Mouse (Mus musculus) ES-E14 (cell line): ENCODE measurements around the gene Fbxw4.

Experiments
- CHD2 ChIP-seq: IDR thresholded peaks from 2 replicates; pipeline ENCODE4 v1.6.1; 2014; ENCODE audit warnings: mild to moderate bottlenecking, low read depth, low read length, inconsistent platforms
- HCFC1 ChIP-seq: IDR thresholded peaks from 2 replicates; pipeline ENCODE4 v1.6.1; 2012; ENCODE audit warnings: low read length, inconsistent platforms, borderline replicate concordance; ENCODE audit not compliant: insufficient read depth
- MAFK ChIP-seq: IDR thresholded peaks from 2 replicates; pipeline ENCODE4 v1.6.1; 2014; ENCODE audit warnings: mild to moderate bottlenecking, low read depth, low read length, inconsistent platforms; ENCODE audit not compliant: insufficient read depth
- ZC3H11A ChIP-seq: IDR thresholded peaks from 2 replicates; pipeline ENCODE4 v1.6.1; 2012; ENCODE audit warnings: low read depth, mild to moderate bottlenecking, inconsistent platforms, low read length, borderline replicate concordance
- ZNF384 ChIP-seq: IDR thresholded peaks from 2 replicates; pipeline ENCODE4 v1.6.1; 2012; ENCODE audit warnings: low read depth, low read length, inconsistent platforms

GRCm38 (mm10) chr19:45659738-45660502 is at the start of gene Fbxw4:
- no peak; the same call in 1 of the 2 replicates for TF ChIP-seq HCFC1
- no peak for TF ChIP-seq ZC3H11A
- no peak for TF ChIP-seq MAFK
- TF ChIP-seq ZNF384: no peak
- no peak for TF ChIP-seq CHD2
